Mouse (Mus musculus): ENCODE measurements around the gene Grm5. TPM values are rescaled to one million over a fixed set of nuclear protein-coding genes. Genes with fewer than 3 reads are reported as not detected.

Gene Grm5
- polyA plus RNA-seq, 2 experiments = under 0.01 TPM; not detected in 1

DNA sequence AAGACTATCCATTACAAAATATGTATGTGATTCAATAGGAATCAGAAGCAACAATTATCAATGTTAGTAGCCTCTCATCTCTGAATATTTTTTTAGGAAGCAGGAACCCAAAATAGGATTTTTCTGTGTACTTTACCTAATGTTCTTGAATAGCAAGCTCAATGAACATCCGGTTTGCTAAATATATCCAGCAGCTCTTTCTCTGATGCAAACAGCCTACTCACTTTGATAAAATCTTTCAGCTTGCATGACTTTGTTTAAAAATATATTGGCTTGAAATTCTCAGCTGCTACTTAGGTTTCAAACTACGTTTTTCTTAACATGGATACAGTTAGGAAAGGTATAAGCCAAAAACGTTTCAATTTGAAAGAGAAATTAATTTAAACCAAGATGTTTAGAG lies 77.8 kb downstream of the Grm5 start:
- no peaks in the 10 kb centered on the region for H3K9me3 ChIP-seq (ENCODE audit: control insufficient read depth, low read length)
- H3K27me3 ChIP-seq (ENCODE audit: control insufficient read depth, insufficient read depth, low read length) = no peaks in the 10 kb centered on the region
- no peaks in the 10 kb centered on the region for H3K4me1 ChIP-seq (replicated peaks; ENCODE audit: control insufficient read depth in 2 of 2, insufficient read depth in 2 of 2, low read length in 1 of 2)
- no peak overlapping the region for H3K27ac ChIP-seq
- WGBS (ENCODE audit: insufficient replicate concordance) = 38% methylated on average over 3 of the region's 3 CpGs
- no peak overlapping the region for H3K4me3 ChIP-seq (ENCODE audit: insufficient read depth in 1 of 2, low read depth in 2 of 2, low read length in 2 of 2)
- H3K4me2 ChIP-seq (ENCODE audit: low read depth) = no peak overlapping the region
- H3K9ac ChIP-seq (replicated peaks) = no peak overlapping the region
- no peak for ATAC-seq (ENCODE audit: insufficient read depth)
- H3K36me3 ChIP-seq (replicated peaks; ENCODE audit: control insufficient read depth, insufficient read depth, low read depth) = no peaks in the 10 kb centered on the region
- no peak for DNase-seq (ENCODE audit: low read depth in 3 of 3, low spot score in 3 of 3)
- TF ChIP-seq EP300 (IDR thresholded peaks at IDR 0.05; ENCODE audit: low read depth) = no peak

DNA sequence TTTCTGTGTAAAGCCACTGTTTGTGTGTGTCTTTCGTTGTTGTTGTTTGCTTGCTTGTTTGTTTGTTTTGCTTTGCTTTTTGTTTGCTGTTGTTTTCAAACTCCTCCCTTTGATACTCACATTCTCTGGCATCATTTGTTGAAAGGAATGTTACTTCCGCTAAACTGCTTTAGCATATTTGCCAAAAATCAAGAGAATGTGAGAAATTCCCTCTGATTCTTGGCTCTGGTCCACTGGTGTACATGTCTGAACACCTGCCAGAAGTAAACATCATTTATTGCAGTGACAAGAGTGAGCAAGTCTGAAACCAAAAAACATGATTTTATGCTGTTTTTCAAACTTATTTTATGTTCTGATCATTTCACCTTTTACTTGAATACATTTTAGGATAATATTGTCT lies 80.1 kb downstream of the Grm5 start:
- Histone ChIP-seq H3K36me3 (replicated peaks; ENCODE audit: control insufficient read depth, insufficient read depth, low read depth) (no peaks in the 10 kb centered on the region), H3K9me3 (ENCODE audit: control insufficient read depth, low read length) (no peaks in the 10 kb centered on the region), H3K27me3 (ENCODE audit: control insufficient read depth, insufficient read depth, low read length) (no peaks in the 10 kb centered on the region), H3K27ac (no peak overlapping the region), H3K4me2 (ENCODE audit: low read depth) (no peak overlapping the region), H3K9ac (replicated peaks) (no peak overlapping the region), H3K4me1 (replicated peaks; ENCODE audit: control insufficient read depth in 2 of 2, insufficient read depth in 2 of 2, low read length in 1 of 2) (no peaks in the 10 kb centered on the region), H3K4me3 (ENCODE audit: insufficient read depth in 1 of 2, low read depth in 2 of 2, low read length in 2 of 2) (no peak overlapping the region)
- ATAC-seq (ENCODE audit: insufficient read depth) (no peak), DNase-seq (ENCODE audit: low read depth in 3 of 3, low spot score in 3 of 3) (no peak)
- TF ChIP-seq CTCF (IDR thresholded peaks at IDR 0.05; ENCODE audit: low read depth) = no peak
- TF ChIP-seq EP300 (IDR thresholded peaks at IDR 0.05; ENCODE audit: low read depth) = no peak
- WGBS (ENCODE audit: insufficient replicate concordance) = 59% methylated on average over 2 of the region's 2 CpGs

DNA sequence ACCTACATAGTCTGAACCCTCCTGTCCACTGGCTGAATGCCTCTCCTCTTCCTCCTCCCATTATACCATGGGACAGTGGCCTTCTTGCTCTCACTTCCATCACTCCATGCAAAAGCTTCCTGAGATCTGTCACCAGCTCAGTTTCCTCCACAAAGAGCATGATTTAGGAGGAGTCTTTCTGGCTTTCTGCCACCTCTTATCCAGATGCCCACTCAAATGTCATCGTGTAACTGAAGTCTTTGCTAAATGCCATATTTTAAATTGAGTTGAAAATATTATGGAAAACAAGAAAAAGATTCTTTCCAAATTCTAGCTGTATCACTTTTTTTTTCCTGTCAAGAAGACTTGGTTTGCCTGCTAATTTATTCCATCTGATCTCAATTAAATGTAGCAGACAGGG lies 132.4 kb downstream of the Grm5 start:
- no peak overlapping the region for H3K27ac ChIP-seq
- TF ChIP-seq CTCF (IDR thresholded peaks at IDR 0.05; ENCODE audit: low read depth) (no peak), EP300 (IDR thresholded peaks at IDR 0.05; ENCODE audit: low read depth) (no peak)
- no peaks in the 10 kb centered on the region for H3K27me3 ChIP-seq (ENCODE audit: control insufficient read depth, insufficient read depth, low read length)
- H3K4me1 ChIP-seq (replicated peaks; ENCODE audit: control insufficient read depth in 2 of 2, insufficient read depth in 2 of 2, low read length in 1 of 2) = no peaks in the 10 kb centered on the region
- DNase-seq (ENCODE audit: low read depth in 3 of 3, low spot score in 3 of 3) = no peak
- WGBS (ENCODE audit: insufficient replicate concordance) = 62% methylated on average over 1 of the region's 1 CpGs
- H3K9ac ChIP-seq (replicated peaks) = no peak overlapping the region
- no peak overlapping the region for H3K4me2 ChIP-seq (ENCODE audit: low read depth)
- no peak overlapping the region for H3K4me3 ChIP-seq (ENCODE audit: insufficient read depth in 1 of 2, low read depth in 2 of 2, low read length in 2 of 2)
- ATAC-seq (ENCODE audit: insufficient read depth) = no peak
- no peaks in the 10 kb centered on the region for H3K9me3 ChIP-seq (ENCODE audit: control insufficient read depth, low read length)
- no peaks in the 10 kb centered on the region for H3K36me3 ChIP-seq (replicated peaks; ENCODE audit: control insufficient read depth, insufficient read depth, low read depth)

DNA sequence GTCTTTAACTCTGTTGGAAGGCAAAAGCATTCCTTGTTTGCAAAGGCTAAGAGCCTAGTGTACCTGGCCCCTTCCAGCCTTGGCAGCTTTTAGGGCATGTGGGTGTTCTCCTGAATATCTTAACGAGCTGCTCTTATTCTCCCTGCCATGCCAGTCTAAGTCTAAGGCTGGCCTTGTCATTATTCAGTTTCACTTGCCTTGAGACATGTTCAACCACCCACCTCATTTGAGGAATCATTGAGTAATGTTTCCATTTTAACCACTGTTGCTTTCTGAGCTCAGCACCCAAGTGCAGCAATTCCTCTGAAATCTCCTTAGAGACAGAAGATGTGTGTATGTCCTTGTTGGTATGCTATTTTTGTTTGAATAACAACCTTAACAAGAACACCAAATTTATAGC lies 134.7 kb downstream of the Grm5 start:
- 47% methylated on average over 1 of the region's 1 CpGs for WGBS (ENCODE audit: insufficient replicate concordance)
- DNase-seq (ENCODE audit: low read depth in 3 of 3, low spot score in 3 of 3) (no peak), ATAC-seq (ENCODE audit: insufficient read depth) (no peak)
- Histone ChIP-seq H3K27ac (no peak overlapping the region), H3K4me2 (ENCODE audit: low read depth) (no peak overlapping the region), H3K9me3 (ENCODE audit: control insufficient read depth, low read length) (no peaks in the 10 kb centered on the region), H3K9ac (replicated peaks) (no peak overlapping the region), H3K4me1 (replicated peaks; ENCODE audit: control insufficient read depth in 2 of 2, insufficient read depth in 2 of 2, low read length in 1 of 2) (no peaks in the 10 kb centered on the region), H3K27me3 (ENCODE audit: control insufficient read depth, insufficient read depth, low read length) (no peaks in the 10 kb centered on the region), H3K36me3 (replicated peaks; ENCODE audit: control insufficient read depth, insufficient read depth, low read depth) (no peaks in the 10 kb centered on the region), H3K4me3 (ENCODE audit: insufficient read depth in 1 of 2, low read depth in 2 of 2, low read length in 2 of 2) (no peak overlapping the region)
- TF ChIP-seq EP300 (IDR thresholded peaks at IDR 0.05; ENCODE audit: low read depth) (no peak), CTCF (IDR thresholded peaks at IDR 0.05; ENCODE audit: low read depth) (no peak)

DNA sequence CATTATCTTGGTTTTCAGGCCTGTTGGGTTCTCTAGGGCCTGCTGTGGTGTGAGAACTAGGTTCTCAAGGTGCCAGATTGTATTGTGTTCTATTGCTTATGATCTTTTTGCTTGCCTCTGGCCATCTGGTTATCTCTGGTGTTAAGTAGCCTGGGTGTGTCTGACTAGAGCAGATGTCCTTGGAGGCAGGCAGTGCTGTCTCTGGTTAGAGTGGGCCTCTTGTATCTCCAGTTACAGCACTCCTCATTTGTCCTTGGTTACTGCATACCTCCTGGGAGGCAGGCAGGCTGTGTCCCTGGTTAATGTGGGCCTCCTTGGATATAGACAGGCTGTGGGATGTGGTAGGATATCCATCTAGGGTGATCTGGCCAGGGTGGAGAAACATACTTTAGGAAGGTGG lies 150.5 kb downstream of the Grm5 start:
- DNase-seq (ENCODE audit: low read depth in 3 of 3, low spot score in 3 of 3) (peak in 1 of 3 experiments; percentile 0), ATAC-seq (ENCODE audit: insufficient read depth) (0 out of 2 replicates have a peak, but pooled peaks have one; percentile 28)

More for the DNA sequence above, 150.5 kb downstream of the Grm5 start:
- H3K9me3 ChIP-seq (ENCODE audit: control insufficient read depth, low read length) = no peaks in the 10 kb centered on the region
- no peak for TF ChIP-seq EP300 (IDR thresholded peaks at IDR 0.05; ENCODE audit: low read depth)
- TF ChIP-seq CTCF (IDR thresholded peaks at IDR 0.05; ENCODE audit: low read depth) = no peak
- no peaks in the 10 kb centered on the region for H3K27me3 ChIP-seq (ENCODE audit: control insufficient read depth, insufficient read depth, low read length)
- no peaks in the 10 kb centered on the region for H3K36me3 ChIP-seq (replicated peaks; ENCODE audit: control insufficient read depth, insufficient read depth, low read depth)
- H3K4me2 ChIP-seq (ENCODE audit: low read depth) = no peak overlapping the region
- H3K4me1 ChIP-seq (replicated peaks; ENCODE audit: control insufficient read depth in 2 of 2, insufficient read depth in 2 of 2, low read length in 1 of 2) = no peaks in the 10 kb centered on the region
- no peak overlapping the region for H3K9ac ChIP-seq (replicated peaks)
- H3K4me3 ChIP-seq (ENCODE audit: insufficient read depth in 1 of 2, low read depth in 2 of 2, low read length in 2 of 2) = no peak overlapping the region
- H3K27ac ChIP-seq = no peak overlapping the region
